Mouse (Mus musculus): Measurements from ENCODE around the gene Entpd6.

GRCm38 (mm10) chr2:150788768-150789550, 40.1 kb downstream of the Entpd6 start:
- peak; percentile 54 for TF ChIP-seq CTCF (IDR thresholded peaks at IDR 0.05; ENCODE audit: low read depth)
- no peak for TF ChIP-seq EP300 (optimal IDR thresholded peaks at IDR 0.05)
